Mouse (Mus musculus) cerebellum, adult 2 months (tissue): Measurements from ENCODE around the gene Fadd. TPM values are rescaled to one million over a fixed set of nuclear protein-coding genes. Genes with fewer than 3 reads are reported as not detected.

Source experiments
- DNase-seq, 2 experiments: peaks; one replicate each; pipeline ENCODE4 v3.0.0; 2021
- H3K27ac ChIP-seq: fragments of 200-500 bp; 2 replicates; pipeline ENCODE4 v1.5.1; 2012; ENCODE audit warnings: low read length, control low read depth, inconsistent platforms; ENCODE audit not compliant: insufficient read depth
- H3K27me3 ChIP-seq: fragments of 200-500 bp; 2 replicates; pipeline ENCODE4 v1.6.1; 2012; ENCODE audit warnings: inconsistent platforms, mild to moderate bottlenecking, low read length, moderate library complexity; ENCODE audit not compliant: control insufficient read depth, insufficient read depth
- H3K4me1 ChIP-seq: fragments of 200-500 bp; 2 replicates; pipeline ENCODE4 v1.6.1; 2011; ENCODE audit warnings: low read length; ENCODE audit not compliant: control insufficient read depth, insufficient read depth
- H3K4me3 ChIP-seq: fragments of 200-500 bp; replicated peaks from 2 replicates; pipeline ENCODE3; 2011; ENCODE audit warnings: mild to moderate bottlenecking, low read depth, low read length, control low read depth; ENCODE audit not compliant: insufficient read depth
- CTCF ChIP-seq: fragments of 200-500 bp; IDR thresholded peaks from 2 replicates; pipeline ENCODE4 v1.5.1; 2011; ENCODE audit warnings: low read depth, mild to moderate bottlenecking, control low read depth, low read length, moderate library complexity, borderline replicate concordance; ENCODE audit not compliant: insufficient read depth
- POLR2A ChIP-seq: fragments of 200-500 bp; IDR thresholded peaks from 2 replicates; pipeline ENCODE4 v1.6.1; 2011; ENCODE audit warnings: low read length, control low read depth, borderline replicate concordance; ENCODE audit not compliant: insufficient read depth
- WGBS: fragments of 180-500 bp; shearing (Covaris S2); methylation state at CpG from one replicate; pipeline ENCODE4 v1.1.7; 2018; 5-methylcytosine and 5-hydroxymethylcytosine counted together
- polyA plus RNA-seq: library from polyadenylated mRNA; depleted of rRNA; stranded (reverse); fragments of >200 nt; gene quantifications from 2 replicates; pipeline ENCODE4 v1.2.3, GENCODE M21; 2012; rRNA removed

Gene Fadd
- polyA plus RNA-seq, result 3.3 TPM in 2 replicates

GRCm38 (mm10) chr7:144582284-144582980, at the start of gene Fadd:
Fadd (minus strand) TSS chr7:144582463.
- H3K27me3 ChIP-seq, result no peaks in the 10 kb centered on the region
- WGBS, result 1% methylated on average over 34 of the region's 34 CpGs
- TF ChIP-seq CTCF (no peak), POLR2A (peak; percentile 73; the same call in 1 of the 2 replicates)
- no peak within 1 kb of the TSS for H3K27ac ChIP-seq
- H3K4me3 ChIP-seq, result peak within 1 kb of the TSS; percentile 87
- peak; percentile 91 to 93 for DNase-seq
- no peaks in the 10 kb centered on the region for H3K4me1 ChIP-seq

- TF ChIP-seq CTCF (no peak), POLR2A (no peak)
- Histone ChIP-seq H3K4me3 (no peak overlapping the region), H3K27ac (no peak overlapping the region), H3K4me1 (no peaks in the 10 kb centered on the region), H3K27me3 (no peaks in the 10 kb centered on the region)
- WGBS, result 64% methylated on average over 3 of the region's 3 CpGs
- DNase-seq, result no peak
Observed at GRCm38 (mm10) chr7:144630622-144631021, 48.4 kb upstream of the Fadd start.

- H3K27ac ChIP-seq, result no peak overlapping the region
- DNase-seq, result no peak
- WGBS, result 47% methylated on average over 3 of the region's 3 CpGs
Observed at GRCm38 (mm10) chr7:144628334-144628915, 46.2 kb upstream of the Fadd start.

GRCm38 (mm10) chr7:144627606-144628333, 45.5 kb upstream of the Fadd start:
- no peak overlapping the region for H3K4me3 ChIP-seq
- no peaks in the 10 kb centered on the region for H3K4me1 ChIP-seq
- TF ChIP-seq POLR2A (no peak), CTCF (no peak)
- H3K27ac ChIP-seq, result no peak overlapping the region
- H3K27me3 ChIP-seq, result no peaks in the 10 kb centered on the region
- no peak for DNase-seq
- 57% methylated on average over 13 of the region's 13 CpGs for WGBS

More at GRCm38 (mm10) chr7:144628334-144628915, 46.2 kb upstream of the Fadd start:
- no peak overlapping the region for H3K4me3 ChIP-seq
- H3K27me3 ChIP-seq, result no peaks in the 10 kb centered on the region
- no peaks in the 10 kb centered on the region for H3K4me1 ChIP-seq
- no peak for TF ChIP-seq POLR2A
- no peak for TF ChIP-seq CTCF

GRCm38 (mm10) chr7:144626042-144626441, 43.8 kb upstream of the Fadd start:
- TF ChIP-seq CTCF, result no peak
- no peaks in the 10 kb centered on the region for H3K27me3 ChIP-seq
- H3K4me3 ChIP-seq, result no peak overlapping the region
- no peak overlapping the region for H3K27ac ChIP-seq
- 28% methylated on average over 2 of the region's 2 CpGs for WGBS
- DNase-seq, result no peak
- H3K4me1 ChIP-seq, result no peaks in the 10 kb centered on the region

GRCm38 (mm10) chr7:144620721-144621681, 38.7 kb upstream of the Fadd start:
- 32% methylated on average over 22 of the region's 22 CpGs for WGBS
- Histone ChIP-seq H3K27me3 (no peaks in the 10 kb centered on the region), H3K4me3 (no peak overlapping the region), H3K27ac (no peak overlapping the region), H3K4me1 (no peaks in the 10 kb centered on the region)
- no peak for DNase-seq
- TF ChIP-seq POLR2A (no peak), CTCF (no peak)

- TF ChIP-seq CTCF (no peak), POLR2A (no peak)
- H3K4me3 ChIP-seq, result no peak overlapping the region
- no peaks in the 10 kb centered on the region for H3K4me1 ChIP-seq
- no peaks in the 10 kb centered on the region for H3K27me3 ChIP-seq
- no peak overlapping the region for H3K27ac ChIP-seq
- no peak for DNase-seq
Observed at GRCm38 (mm10) chr7:144620315-144620714, 38.1 kb upstream of the Fadd start.
